Mouse (Mus musculus) midbrain, embryonic 15.5 days (tissue): ENCODE measurements around the gene 1700024G13Rik. TPM values are rescaled to one million over a fixed set of nuclear protein-coding genes. Genes with fewer than 3 reads are reported as not detected.
"Not testable (repeated sequence)": the region's sequence is repeated elsewhere in the genome, so short reads cannot be mapped to it uniquely, and the experiment has no call there.

Experiments
- ATAC-seq: fragments of 200-750 bp; cut with Nextera tagmentation; replicated peaks from 2 replicates; pipeline ENCODE4 v1.8.0; 2017; ENCODE audit warnings: moderate TSS enrichment
- H3K27ac ChIP-seq: fragments of 300-500 bp; sonication (generic); 2 replicates; pipeline ENCODE4 v1.5.1; 2015; ENCODE audit warnings: mild to moderate bottlenecking, inconsistent platforms
- H3K27me3 ChIP-seq: fragments of 300-500 bp; sonication (generic); replicated peaks from 2 replicates; pipeline ENCODE4 v1.6.1; 2015; ENCODE audit warnings: inconsistent platforms
- H3K36me3 ChIP-seq: fragments of 300-500 bp; sonication (generic); replicated peaks from 2 replicates; pipeline ENCODE4 v1.6.1; 2015; ENCODE audit warnings: inconsistent platforms
- H3K4me1 ChIP-seq: fragments of 300-500 bp; sonication (generic); 2 replicates; pipeline ENCODE4 v1.6.1; 2015; ENCODE audit warnings: inconsistent platforms
- H3K4me2 ChIP-seq: fragments of 300-500 bp; sonication (generic); 2 replicates; pipeline ENCODE4 v1.6.1; 2015; ENCODE audit warnings: inconsistent platforms, mild to moderate bottlenecking, moderate library complexity
- H3K4me3 ChIP-seq: fragments of 300-500 bp; sonication (generic); 2 replicates; pipeline ENCODE4 v1.5.1; 2015; ENCODE audit warnings: mild to moderate bottlenecking, inconsistent platforms
- H3K9ac ChIP-seq: fragments of 300-500 bp; sonication (generic); 2 replicates; pipeline ENCODE4 v1.6.1; 2015; ENCODE audit warnings: mild to moderate bottlenecking, inconsistent platforms
- H3K9me3 ChIP-seq: fragments of 300-500 bp; sonication (generic); 2 replicates; pipeline ENCODE4 v1.6.1; 2016; ENCODE audit warnings: inconsistent platforms
- WGBS: fragments of 180-500 bp; shearing (Covaris S2); methylation state at CpG from one replicate; pipeline ENCODE4 v1.1.7; 2015; ENCODE audit warnings: mixed read lengths; 5-methylcytosine and 5-hydroxymethylcytosine counted together
- polyA plus RNA-seq: library from polyadenylated mRNA; unstranded; fragments of >200 nt; fragmentation: Nextera tagmentation; extraction: Ambion mirVana; gene quantifications from 2 replicates; pipeline ENCODE4 v1.2.1, GENCODE M21; 2015

The 1700024G13Rik gene
- polyA plus RNA-seq, 1 experiment from 2014 or later, result 1.0 TPM

- H3K9ac ChIP-seq, result no peak overlapping the region
- WGBS, result 87% methylated on average over 2 of the region's 2 CpGs
- H3K36me3 ChIP-seq, result no peaks in the 10 kb centered on the region
- no peak for ATAC-seq
- H3K27ac ChIP-seq, result no peak overlapping the region
- no peak overlapping the region for H3K4me3 ChIP-seq
- H3K4me1 ChIP-seq, result no peaks in the 10 kb centered on the region
- no peaks in the 10 kb centered on the region; the same call in 1 of the 2 replicates for H3K27me3 ChIP-seq
- H3K9me3 ChIP-seq, result no peaks in the 10 kb centered on the region
- no peak overlapping the region for H3K4me2 ChIP-seq
Observed at GRCm38 (mm10) chr14:32372510-32372909, 15.7 kb downstream of the 1700024G13Rik start.

- Histone ChIP-seq H3K27me3 (no peaks in the 10 kb centered on the region), H3K4me1 (no peaks in the 10 kb centered on the region), H3K27ac (no peak overlapping the region), H3K9ac (no peak overlapping the region), H3K4me2 (no peak overlapping the region), H3K4me3 (no peak overlapping the region), H3K9me3 (no peaks in the 10 kb centered on the region), H3K36me3 (no peaks in the 10 kb centered on the region)
- ATAC-seq, result no peak
- WGBS, result 71% methylated on average over 7 of the region's 7 CpGs
Observed at GRCm38 (mm10) chr14:32369756-32370155, 18.4 kb downstream of the 1700024G13Rik start.

DNA sequence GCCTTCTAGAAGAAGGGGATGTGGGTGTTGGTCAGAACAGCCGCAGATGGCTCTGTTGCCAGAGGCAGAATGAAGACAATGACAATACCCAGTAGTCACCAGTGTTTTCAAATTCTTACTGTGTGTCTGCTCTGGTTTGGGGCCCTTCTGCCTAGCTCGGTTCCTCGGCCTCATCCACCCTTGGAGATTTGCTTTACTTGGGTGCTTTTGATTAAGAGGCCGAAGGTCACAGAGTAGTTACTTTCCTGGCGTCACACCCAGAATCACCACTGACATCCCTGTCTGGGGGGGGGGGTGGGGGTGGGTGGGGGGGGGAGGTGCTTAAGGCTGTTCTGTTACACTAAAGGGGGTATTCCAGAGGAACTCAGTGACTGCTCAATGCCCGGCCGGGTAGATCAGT is 23.8 kb downstream of the 1700024G13Rik start:
- Histone ChIP-seq H3K9ac (no peak overlapping the region), H3K9me3 (no peaks in the 10 kb centered on the region), H3K4me3 (no peak overlapping the region), H3K4me2 (no peak overlapping the region), H3K36me3 (no peaks in the 10 kb centered on the region), H3K4me1 (no peaks in the 10 kb centered on the region), H3K27me3 (no peaks in the 10 kb centered on the region), H3K27ac (no peak overlapping the region)
- WGBS, result 47% methylated on average over 7 of the region's 7 CpGs
- ATAC-seq, result no peak

- not testable (repeated sequence) for H3K27ac ChIP-seq, ATAC-seq, H3K9ac ChIP-seq, H3K36me3 ChIP-seq, H3K4me2 ChIP-seq, H3K4me1 ChIP-seq, H3K4me3 ChIP-seq, H3K27me3 ChIP-seq, H3K9me3 ChIP-seq
- WGBS, result 29% methylated on average over 6 of the region's 6 CpGs
Observed at GRCm38 (mm10) chr14:32351181-32351920, 36.8 kb downstream of the 1700024G13Rik start.

GRCm38 (mm10) chr14:32347307-32347706 is 40.9 kb downstream of the 1700024G13Rik start:
- WGBS, result 90% methylated on average over 9 of the region's 9 CpGs
- no peak overlapping the region for H3K27ac ChIP-seq
- H3K36me3 ChIP-seq, result peaks cover 15% of the 10 kb centered on the region; the same call in 1 of the 2 replicates
- H3K4me3 ChIP-seq, result no peak overlapping the region
- H3K4me1 ChIP-seq, result no peaks in the 10 kb centered on the region
- H3K9ac ChIP-seq, result no peak overlapping the region
- no peak for ATAC-seq
- no peak overlapping the region for H3K4me2 ChIP-seq
- H3K27me3 ChIP-seq, result no peaks in the 10 kb centered on the region
- H3K9me3 ChIP-seq, result no peaks in the 10 kb centered on the region

DNA sequence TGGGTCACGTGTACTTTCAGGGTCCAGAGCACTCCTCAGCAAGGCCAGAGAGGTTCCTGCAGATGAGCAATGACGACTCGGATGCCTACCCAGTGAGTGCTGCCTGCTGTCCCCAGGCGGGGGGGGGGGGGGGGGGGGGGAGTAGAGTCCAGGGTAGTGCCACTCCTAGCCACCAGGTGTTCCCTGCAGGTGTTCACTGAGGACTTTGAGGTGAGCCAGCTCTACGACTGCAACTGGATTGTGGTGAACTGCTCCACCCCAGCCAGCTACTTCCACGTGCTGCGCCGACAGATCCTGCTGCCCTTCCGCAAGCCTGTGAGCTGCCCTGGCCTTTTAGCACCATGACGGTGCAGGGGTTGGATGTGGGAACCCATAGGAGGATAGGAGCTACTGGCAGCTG is 43.5 kb downstream of the 1700024G13Rik start:
- Histone ChIP-seq H3K27me3 (no peaks in the 10 kb centered on the region), H3K4me3 (no peak overlapping the region), H3K4me2 (no peak overlapping the region), H3K4me1 (no peaks in the 10 kb centered on the region), H3K36me3 (peaks cover 18% of the 10 kb centered on the region; the same call in 1 of the 2 replicates), H3K9ac (no peak overlapping the region), H3K9me3 (no peaks in the 10 kb centered on the region), H3K27ac (no peak overlapping the region)
- ATAC-seq, result no peak
- 85% methylated on average over 9 of the region's 10 CpGs for WGBS

- H3K9me3 ChIP-seq, result no peaks in the 10 kb centered on the region
- peaks cover 19% of the 10 kb centered on the region; the same call in 1 of the 2 replicates for H3K36me3 ChIP-seq
- H3K4me2 ChIP-seq, result no peak overlapping the region
- no peaks in the 10 kb centered on the region for H3K4me1 ChIP-seq
- H3K9ac ChIP-seq, result no peak overlapping the region
- no peak overlapping the region for H3K4me3 ChIP-seq
- H3K27ac ChIP-seq, result no peak overlapping the region
- no peaks in the 10 kb centered on the region for H3K27me3 ChIP-seq
- 87% methylated on average over 7 of the region's 7 CpGs for WGBS
- no peak for ATAC-seq
Observed at GRCm38 (mm10) chr14:32344176-32344575, 44.0 kb downstream of the 1700024G13Rik start.

DNA sequence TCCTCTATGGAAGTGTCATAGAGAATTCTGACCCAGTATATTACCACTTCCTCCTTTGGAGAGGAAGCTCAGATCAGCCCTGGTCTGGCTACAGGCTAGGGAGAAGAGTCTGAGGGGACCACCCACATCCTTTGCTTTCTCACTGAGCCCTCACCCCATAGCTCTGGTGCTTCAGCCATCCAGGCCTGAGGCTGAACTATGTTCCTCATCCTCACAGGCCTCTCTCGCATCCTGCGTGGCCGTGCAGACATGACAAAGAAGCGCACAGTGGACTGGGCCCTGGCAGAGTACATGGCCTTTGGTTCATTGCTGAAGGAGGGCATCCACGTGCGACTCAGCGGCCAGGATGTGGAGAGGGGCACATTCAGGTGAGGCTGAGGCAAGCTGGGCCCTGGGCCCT is 46.4 kb downstream of the 1700024G13Rik start:
- Histone ChIP-seq H3K4me3 (no peak overlapping the region), H3K4me1 (no peaks in the 10 kb centered on the region), H3K9me3 (no peaks in the 10 kb centered on the region), H3K9ac (no peak overlapping the region), H3K27ac (no peak overlapping the region), H3K4me2 (no peak overlapping the region), H3K36me3 (0 out of 2 replicates have a peak, but pooled peaks cover 15% of the 10 kb centered on the region), H3K27me3 (no peaks in the 10 kb centered on the region)
- no peak for ATAC-seq
- 95% methylated on average over 7 of the region's 7 CpGs for WGBS

- Histone ChIP-seq H3K4me2 (no peak overlapping the region), H3K9ac (no peak overlapping the region), H3K36me3 (0 out of 2 replicates have a peak, but pooled peaks cover 5% of the 10 kb centered on the region), H3K27ac (no peak overlapping the region), H3K27me3 (no peaks in the 10 kb centered on the region), H3K4me3 (no peak overlapping the region), H3K9me3 (no peaks in the 10 kb centered on the region), H3K4me1 (peaks cover 7% of the 10 kb centered on the region; the same call in 1 of the 2 replicates)
- ATAC-seq, result no peak
- WGBS, result 80% methylated on average over 11 of the region's 11 CpGs
Observed at GRCm38 (mm10) chr14:32336547-32336946, 51.6 kb downstream of the 1700024G13Rik start.

DNA sequence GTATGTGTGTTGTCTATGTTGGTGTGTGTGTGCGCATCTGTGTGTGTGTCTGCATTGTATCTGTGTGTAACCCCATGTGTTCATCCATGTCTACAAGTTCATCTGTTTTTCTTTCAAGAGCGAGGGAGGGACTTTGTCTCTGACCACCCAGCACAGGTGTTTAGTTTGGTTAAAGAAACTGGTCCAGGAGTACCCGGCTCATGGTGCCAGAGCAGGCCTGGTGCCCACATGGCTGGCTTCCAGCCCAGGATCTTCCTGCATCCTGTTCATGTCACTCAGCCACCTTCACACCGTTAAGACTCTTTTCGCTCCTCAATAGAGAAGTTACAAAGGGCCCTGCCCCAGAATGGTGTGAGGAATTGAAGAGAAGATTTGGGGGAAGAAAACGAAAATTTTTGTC is 52.2 kb downstream of the 1700024G13Rik start:
- H3K27ac ChIP-seq, result no peak overlapping the region
- 82% methylated on average over 6 of the region's 6 CpGs for WGBS
- H3K9ac ChIP-seq, result no peak overlapping the region
- ATAC-seq, result no peak
- H3K9me3 ChIP-seq, result no peaks in the 10 kb centered on the region
- H3K4me3 ChIP-seq, result no peak overlapping the region
- H3K4me2 ChIP-seq, result no peak overlapping the region
- peaks cover 7% of the 10 kb centered on the region; the same call in 1 of the 2 replicates for H3K4me1 ChIP-seq
- 0 out of 2 replicates have a peak, but pooled peaks cover 5% of the 10 kb centered on the region for H3K36me3 ChIP-seq
- H3K27me3 ChIP-seq, result no peaks in the 10 kb centered on the region

GRCm38 (mm10) chr14:32332515-32333445 is 55.4 kb downstream of the 1700024G13Rik start:
- H3K4me3 ChIP-seq, result no peak overlapping the region
- no peaks in the 10 kb centered on the region for H3K36me3 ChIP-seq
- no peak overlapping the region for H3K27ac ChIP-seq
- ATAC-seq, result peak; percentile 24; the same call in 1 of the 2 replicates
- no peak overlapping the region for H3K9ac ChIP-seq
- H3K27me3 ChIP-seq, result no peaks in the 10 kb centered on the region
- WGBS, result 76% methylated on average over 20 of the region's 20 CpGs
- H3K4me2 ChIP-seq, result no peak overlapping the region
- peaks cover 7% of the 10 kb centered on the region; the same call in 1 of the 2 replicates for H3K4me1 ChIP-seq
- H3K9me3 ChIP-seq, result no peaks in the 10 kb centered on the region

GRCm38 (mm10) chr14:32327366-32327765 is 60.8 kb downstream of the 1700024G13Rik start:
- no peak for ATAC-seq
- Histone ChIP-seq H3K27ac (no peak overlapping the region), H3K9ac (no peak overlapping the region), H3K9me3 (no peaks in the 10 kb centered on the region), H3K4me1 (peaks cover 7% of the 10 kb centered on the region), H3K4me3 (no peak overlapping the region), H3K27me3 (no peaks in the 10 kb centered on the region), H3K36me3 (no peaks in the 10 kb centered on the region), H3K4me2 (no peak overlapping the region)
- WGBS, result 71% methylated on average over 9 of the region's 9 CpGs
